Mouse (Mus musculus) lung, postnatal 10 days (tissue): ENCODE measurements at regions not wholly inside any gene's neighbourhood (a gene's known extent, or its start where the extent isn't known, plus 50 kb on each side); places are given as distances from the start of the nearest gene placed in this dataset.
A peak's percentile ranks its signal among the peaks of the same experiment; 100 is the strongest.

Experiments used
- DNase-seq: peaks from one replicate; pipeline ENCODE4 v3.0.0; 2021

DNA sequence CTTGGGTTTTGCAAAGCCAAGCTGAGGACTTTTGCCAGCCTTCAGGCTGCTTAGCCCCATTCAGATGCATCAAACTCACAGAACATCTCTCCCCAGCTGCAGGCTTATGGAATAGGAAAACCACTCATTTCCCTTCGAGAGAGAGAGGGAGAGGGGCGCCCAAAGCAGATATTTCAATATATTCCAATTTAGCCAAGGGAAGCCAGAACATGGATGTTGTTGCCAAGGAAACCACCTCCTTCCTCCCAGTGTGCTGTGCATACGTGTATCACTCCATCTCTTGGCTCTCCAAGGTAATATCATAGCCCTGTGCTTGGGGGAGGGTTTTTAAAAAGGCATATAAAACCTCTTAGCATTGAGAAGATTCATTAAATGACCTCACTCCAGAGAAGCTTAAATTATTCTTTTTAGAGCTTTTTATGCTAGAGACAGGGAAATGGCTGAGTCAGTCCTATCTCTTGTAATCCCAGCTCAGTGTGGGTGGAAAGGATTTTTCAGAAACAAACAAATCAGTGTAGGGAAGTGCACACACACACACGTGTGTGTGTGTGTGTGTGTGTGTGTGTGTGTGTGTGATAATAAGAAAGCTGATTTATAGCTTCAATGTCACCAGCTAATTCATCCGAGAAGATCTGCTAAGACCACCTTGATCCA is 245.1 kb downstream of the Rps24 start:
- no peak for DNase-seq

- no peak for DNase-seq
These were observed 246.4 kb downstream of the Rps24 start for GRCm38 (mm10) chr14:24733326-24733725.

DNA sequence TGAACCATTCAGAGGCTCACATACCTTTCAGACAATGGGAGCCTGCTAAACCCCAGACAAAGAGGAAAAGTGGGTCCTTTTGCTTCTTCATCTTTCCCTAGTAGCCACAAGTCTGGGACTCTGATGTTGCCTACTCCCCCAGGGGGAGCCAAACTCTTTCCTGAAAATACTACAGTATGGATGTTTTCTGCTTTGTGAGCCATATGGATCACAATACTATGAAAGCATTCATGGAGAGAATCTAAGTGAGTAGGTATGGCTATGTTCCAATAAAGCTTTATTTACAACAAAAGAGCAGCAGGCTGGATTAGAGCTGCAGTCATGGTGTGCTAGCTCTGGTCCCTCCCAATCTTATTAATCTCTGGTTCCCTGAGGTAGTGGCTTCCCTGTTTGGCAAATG is 251.9 kb downstream of the Rps24 start:
- peak; percentile 60 for DNase-seq

GRCm38 (mm10) chr14:24744451-24744850 is 257.5 kb downstream of the Rps24 start:
- no peak for DNase-seq

DNA sequence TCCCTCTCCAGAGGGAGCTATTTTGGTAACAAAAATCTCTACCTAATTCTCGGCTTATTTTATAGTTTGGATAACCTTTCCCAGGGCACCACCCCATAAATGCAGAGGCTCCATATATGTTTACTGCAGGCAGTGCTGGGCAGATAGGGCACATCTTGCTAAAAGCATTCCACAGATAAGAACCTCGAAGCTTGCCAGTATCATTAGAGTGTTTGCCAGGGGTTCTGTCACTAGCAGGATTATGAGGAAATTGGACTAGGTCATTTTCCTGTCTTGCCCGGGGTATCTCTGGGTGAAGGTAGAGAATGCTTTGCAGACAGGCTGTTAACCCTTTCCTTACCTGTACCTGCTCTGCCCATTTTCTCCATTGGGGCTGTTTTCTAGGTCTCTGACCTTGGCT is 258.8 kb downstream of the Rps24 start:
- DNase-seq: peak; percentile 64

DNA sequence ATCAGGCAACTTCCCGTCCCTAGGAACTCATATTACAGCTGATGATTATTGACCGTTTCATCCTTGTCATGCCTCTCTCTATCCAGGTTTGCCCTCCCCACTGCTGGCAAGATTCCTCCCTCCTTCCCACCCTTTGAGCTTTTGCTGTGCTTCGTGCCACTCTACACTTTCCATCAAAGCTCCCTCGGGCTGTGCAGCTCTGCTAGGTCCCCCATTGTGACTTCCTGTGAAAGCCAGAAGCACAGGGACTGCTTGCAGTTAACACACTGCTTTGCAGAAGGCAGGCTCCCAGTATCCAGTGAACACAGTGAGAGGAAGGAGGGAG is 260.5 kb downstream of the Rps24 start:
- DNase-seq: no peak

DNA sequence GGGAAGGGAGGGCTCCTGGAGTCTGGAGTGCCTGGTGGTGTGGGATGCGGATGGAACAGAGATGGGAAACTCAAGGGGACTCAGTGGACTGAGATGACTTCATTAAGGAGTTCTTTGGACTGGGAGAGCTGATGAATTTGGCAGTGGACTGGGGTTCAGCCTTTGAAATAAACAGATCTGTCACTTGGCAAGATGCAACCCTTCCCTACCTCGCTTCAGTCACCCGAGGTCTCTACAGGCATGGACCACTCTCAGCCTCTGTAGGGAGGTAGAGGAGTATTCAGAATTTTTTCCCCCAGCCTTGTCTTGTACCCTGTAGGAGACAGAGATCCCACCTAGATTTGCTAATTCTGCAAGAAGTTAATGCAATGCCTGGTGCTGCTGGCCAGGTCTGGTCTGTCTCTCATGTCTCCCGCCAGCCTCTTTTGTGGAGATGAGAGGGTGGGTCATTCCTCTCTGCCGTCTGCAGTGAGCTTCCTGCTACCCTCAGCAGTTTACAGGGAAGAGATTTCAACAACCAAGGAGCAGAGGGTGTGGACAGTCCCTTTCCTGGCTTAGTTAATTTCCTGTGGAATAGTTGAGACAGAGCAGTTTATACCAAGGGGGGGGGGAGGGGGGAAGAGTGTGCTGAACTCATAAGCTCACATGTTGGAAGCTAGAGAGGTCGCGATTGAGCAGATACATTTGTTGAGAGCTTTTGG is 261.0 kb downstream of the Rps24 start:
- DNase-seq: peak; percentile 87

GRCm38 (mm10) chr14:24748497-24748862 is 261.6 kb downstream of the Rps24 start:
- peak; percentile 57 for DNase-seq

DNA sequence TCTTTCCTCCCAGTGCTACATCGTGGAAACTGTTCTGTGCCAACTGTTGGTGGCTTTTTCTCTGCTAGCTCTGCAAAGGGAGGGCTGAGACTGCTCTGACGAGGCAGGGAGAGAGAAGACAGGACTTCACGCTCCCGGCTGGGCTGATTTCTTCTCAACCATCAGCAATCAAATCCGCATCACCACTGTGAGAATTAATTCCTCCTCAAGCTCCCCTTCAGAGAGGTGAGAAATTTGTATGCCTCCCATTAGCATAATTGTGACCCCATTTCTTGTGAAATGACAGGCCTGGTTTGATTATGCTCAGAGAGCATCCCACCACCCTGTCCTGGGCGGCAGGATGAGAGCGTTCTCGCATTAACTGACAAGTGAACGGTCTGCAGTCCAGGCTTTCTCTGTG is 262.4 kb downstream of the Rps24 start:
- DNase-seq: no peak

- no peak for DNase-seq
These were observed 264.3 kb downstream of the Rps24 start for GRCm38 (mm10) chr14:24751227-24751626.

GRCm38 (mm10) chr14:24754753-24755152 is 267.8 kb downstream of the Rps24 start:
- no peak for DNase-seq

DNA sequence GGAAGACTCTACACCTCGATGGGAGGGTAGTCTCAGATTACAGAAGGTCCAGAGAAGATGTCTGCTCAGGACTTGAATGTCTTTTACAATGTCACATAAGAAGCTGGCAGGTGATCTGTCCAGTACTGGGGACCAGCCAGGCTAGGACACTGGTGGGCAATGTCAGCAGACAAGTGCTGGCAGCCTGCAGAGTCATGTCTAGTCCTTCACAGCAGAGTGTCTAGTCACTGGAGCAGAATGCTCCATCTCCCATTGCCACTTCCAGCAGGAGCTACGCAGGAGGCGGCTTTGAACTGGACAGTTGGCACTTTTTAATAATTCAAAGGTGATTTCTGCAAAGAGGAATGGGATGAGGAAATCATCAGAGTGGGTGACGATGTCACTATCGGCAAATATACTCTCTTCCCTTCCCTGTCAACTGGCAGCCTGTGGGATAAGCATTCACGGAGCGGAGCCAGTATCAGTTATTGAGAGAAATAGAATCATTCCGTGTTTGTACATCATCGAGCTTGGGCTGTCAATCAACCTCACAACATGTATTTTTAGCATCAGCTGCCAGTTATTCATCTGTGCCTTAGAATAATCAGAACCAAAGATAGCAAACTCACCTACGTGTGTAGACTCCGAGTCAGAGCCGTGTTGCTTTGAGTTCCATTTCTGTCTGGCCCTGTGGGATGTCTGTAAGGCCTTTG is 268.6 kb downstream of the Rps24 start:
- DNase-seq: no peak

DNA sequence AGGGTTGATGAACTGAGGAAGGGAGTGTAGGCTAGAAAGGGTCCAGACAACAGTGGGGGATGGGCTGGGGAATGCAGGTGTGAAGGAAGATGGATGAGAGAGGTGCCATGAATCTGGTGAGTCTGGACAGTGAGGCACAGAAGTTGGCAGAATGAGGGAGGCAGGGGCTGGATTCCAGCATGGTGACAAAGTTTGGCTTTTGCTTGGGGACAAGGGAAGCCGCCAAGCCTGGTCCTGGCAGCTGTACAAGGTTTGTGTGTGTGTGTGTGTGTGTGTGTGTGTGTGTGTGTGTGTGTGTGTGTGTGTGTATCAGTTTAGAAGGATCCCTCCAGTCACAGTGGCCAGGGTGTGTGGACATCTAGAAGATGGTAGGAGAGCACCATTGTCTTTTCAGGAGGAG is 270.4 kb downstream of the Rps24 start:
- DNase-seq: peak; percentile 78

DNA sequence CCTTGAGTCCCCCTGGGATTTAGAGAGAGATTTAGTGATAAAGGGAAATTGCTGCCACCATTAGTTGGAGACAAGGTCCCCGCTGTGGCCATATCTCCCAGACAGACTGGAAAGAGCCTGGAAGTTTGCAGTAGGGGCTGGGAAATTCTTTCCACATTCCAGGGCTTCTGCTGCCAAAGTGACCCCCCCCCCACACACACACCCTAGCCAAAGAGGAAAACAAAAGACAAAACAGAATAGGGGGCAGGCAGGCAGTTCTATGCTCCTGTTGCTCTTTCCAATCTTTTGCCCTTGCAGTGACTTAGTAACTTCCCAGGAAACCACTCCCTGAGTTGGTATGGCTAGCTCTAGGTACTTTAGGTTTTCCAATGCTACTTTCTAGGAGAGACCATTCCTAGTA is 270.9 kb downstream of the Rps24 start:
- peak; percentile 24 for DNase-seq

DNA sequence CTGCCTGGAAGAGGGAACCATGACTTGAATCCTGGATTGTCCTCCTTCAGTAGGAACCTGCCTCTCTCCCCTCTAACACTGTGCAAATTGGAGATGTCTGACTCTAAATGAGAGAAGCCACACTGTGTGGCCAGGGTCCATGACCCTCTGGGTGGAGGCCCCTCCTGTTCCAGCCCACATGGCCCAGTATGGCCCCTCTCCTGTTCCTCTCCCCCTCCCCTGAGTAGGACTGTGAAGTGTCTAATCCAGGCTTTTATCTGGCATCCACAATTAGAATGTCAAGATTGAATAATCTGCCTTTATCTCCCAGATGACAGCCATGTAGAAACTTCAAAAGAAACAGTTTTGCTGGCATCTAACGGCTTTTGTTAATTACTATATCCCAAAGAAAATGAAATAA is 274.0 kb downstream of the Rps24 start:
- DNase-seq: no peak

DNA sequence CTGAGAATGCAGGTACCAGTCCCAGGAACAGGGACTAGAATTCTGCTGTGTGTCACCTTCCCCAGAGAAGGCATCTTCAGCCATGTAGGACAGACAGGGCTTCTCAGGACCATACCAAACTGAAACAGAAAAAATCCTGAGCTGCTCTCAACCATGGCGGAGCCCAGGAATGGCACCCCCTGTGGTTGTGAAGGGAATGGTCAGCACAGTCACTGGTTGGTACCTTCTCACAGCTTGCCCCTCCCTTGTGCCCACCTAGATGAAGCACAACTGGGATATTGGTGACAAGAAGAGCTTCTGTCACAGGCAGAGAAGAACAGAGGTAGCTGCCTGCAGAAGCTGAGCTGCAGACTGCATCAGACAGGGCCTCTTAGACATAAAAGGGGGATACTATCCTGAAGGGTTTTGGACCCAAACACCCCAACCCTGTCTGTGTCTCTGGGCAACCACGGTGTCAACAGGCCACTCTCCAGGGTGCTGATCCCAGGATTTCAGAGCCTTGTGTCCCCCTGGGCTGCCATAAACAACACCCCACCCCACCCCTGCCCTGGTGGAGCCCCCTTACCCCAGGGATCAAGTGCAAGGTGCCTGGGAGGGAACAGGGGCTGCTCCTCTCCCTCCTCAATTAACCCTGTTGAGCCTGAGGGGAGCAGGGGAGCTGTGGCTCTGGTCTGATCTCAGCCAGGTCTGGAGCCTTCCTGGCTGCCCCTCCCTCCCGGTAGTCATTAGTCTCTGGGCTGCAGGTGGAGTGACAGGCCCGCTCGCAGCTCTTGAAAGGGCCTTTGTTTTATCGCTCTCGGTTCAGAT is 275.7 kb downstream of the Rps24 start:
- no peak for DNase-seq

- no peak for DNase-seq
These were observed 276.4 kb downstream of the Rps24 start for GRCm38 (mm10) chr14:24763275-24763812.

- no peak for DNase-seq
These were observed 276.9 kb downstream of the Rps24 start for GRCm38 (mm10) chr14:24763845-24764244.

- no peak for DNase-seq
These were observed 279.3 kb downstream of the Rps24 start for GRCm38 (mm10) chr14:24766260-24766659.

DNA sequence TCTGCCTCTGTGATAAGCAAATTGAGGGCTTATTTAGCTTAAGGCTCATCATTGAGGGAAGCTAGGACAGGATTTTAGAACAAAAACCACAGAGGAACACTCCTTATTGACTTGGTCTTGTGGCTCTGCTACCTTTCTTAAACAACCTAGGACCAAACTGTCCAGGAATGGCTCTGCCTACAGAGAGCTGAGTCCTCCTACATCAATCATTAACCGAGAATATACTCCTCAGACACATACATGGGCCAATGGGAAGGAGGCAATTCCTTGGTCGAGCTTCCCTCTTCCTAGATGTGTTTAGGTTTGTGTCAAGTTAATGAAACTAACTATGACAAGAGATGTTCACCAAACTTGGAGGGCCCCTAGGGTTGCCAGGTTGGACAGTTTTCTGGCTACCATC is 279.8 kb downstream of the Rps24 start:
- no peak for DNase-seq

DNA sequence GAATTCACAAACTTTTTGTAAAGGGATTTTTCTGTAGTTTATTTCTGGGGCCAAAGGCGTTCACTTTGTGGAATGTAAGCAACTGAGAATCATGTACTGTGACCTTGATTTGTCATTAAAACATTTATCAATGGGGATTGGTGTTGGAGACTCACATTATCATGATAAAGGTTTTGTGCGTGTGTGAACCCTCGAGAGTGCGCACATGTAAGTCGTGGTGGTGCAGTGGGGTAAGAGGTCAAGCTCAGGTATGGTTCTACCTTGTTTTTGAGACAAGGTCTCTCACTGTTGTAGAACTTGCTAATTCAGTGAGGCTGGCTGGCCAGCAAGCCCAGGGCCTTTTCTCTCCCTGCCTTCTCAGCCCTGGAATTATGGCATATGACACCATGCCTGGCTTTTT is 280.4 kb downstream of the Rps24 start:
- DNase-seq: no peak

- no peak for DNase-seq
These were observed 281.0 kb downstream of the Rps24 start for GRCm38 (mm10) chr14:24767964-24768363.

DNA sequence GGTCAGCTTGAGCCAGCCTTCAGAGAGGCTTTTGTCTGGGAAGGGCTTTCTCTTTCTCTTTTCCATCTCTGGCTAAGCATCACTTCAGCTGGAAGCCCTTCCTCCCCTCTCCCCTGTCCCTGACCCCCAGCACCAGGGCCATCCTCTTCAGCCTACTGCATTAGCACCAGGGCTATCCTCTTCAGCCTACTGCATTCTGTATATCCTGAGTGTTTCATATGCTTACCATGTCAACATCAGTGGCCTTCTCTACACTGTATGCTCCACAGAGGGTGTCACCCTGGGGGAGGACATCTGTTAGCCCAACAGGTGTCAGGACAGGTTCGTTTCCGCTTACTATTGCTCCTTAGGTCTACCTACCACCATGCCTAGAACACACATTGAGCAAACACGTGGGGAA is 282.5 kb downstream of the Rps24 start:
- DNase-seq: no peak
